Mouse (Mus musculus): ENCODE data around the gene Olfr1113. TPM values are rescaled to one million over a fixed set of nuclear protein-coding genes. Genes with fewer than 3 reads are reported as not detected.
"Not testable (repeated sequence)": the region's sequence is repeated elsewhere in the genome, so short reads cannot be mapped to it uniquely, and the experiment has no call there.

The Olfr1113 gene
- total RNA-seq (2021) = not detected
- long read RNA-seq, experiment 1 = 0 reads
- long read RNA-seq, experiment 2 = 0 reads

DNA sequence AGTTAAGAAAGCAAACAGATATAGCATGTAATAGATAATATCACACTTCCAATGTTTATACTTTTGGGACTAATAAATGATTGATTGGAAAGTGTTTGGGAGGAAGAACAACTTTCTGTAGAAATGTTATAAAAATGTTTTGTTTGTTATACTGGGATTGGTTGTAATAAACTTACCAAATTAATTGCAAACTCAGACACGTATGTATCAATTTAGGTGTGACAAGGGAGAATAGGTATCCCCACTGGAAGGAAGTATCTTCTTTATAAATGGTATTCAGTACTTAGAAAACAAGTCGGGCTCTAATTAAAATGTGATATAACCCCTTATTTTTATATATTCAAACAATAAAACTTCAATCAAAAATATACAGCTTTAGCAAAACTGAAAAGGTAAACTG, at the start of gene Olfr1113:
Olfr1113 (plus strand) TSS at position 301 of the 400 bp plus-strand sequence.
- DNase-seq (ENCODE audit: low spot score in 2 of 2) = no peak

DNA sequence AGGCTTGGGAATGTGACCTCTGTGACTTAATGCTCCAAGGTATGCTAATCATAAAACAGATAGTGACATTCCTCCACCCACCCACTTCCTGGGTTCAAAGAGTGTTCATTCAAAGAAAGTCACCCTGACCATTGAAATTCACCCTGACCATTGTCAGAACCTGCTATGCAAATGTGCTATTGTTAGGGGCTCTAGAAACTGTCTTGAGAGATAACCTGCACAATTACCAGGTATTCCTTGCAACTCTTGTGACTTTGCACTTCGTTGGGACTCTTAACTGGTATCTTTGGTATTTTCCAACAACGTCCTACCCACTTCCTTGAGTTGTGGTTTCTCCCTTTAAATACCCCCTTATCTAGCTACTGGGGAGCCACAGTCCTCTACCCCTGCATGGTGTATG, 41.0 kb upstream of the Olfr1113 start:
- not testable (repeated sequence) for DNase-seq (ENCODE audit: low spot score in 2 of 2)

DNA sequence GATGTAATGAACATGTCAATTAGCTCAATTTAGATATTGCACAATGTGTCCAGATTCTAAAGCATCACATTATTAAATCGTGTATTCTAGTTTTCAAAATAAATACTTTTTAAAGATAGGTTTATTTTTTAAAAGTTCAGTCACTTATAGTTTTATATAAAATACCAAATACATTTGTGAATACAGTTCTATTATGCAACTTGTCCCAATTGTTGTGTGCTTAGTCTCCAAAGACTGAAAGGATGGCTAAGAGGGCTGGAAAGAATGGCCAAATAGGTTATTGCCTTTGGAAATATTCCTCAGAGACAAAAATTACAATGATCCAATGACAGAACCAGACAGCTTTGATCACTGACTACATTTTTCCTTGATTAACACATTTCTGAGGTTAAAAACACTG, 21.3 kb upstream of the Olfr1113 start, which contains the start of gene Olfr1112:
Olfr1112 (plus strand) TSS at position 301 of the 400 bp plus-strand sequence.
- DNase-seq (ENCODE audit: low spot score in 2 of 2) = no peak

DNA sequence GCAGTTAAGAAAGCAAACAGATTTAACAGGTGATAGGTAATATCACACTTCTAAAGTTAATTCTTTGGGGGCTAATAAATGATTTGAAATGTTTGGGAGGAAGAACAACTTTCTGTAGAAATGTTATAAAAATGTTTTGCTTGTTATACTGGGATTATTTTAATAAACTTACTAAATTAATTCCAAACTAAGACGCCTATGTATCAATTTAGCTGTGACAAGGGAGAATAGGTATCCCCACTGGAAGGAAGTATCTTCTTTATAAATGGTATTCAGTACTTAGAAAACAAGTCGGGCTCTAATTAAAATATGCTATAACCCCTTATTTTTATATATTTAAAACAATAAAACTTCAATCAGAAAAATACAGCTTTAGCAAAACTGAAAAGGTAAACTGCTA, 38.9 kb downstream of the Olfr1113 start, which contains the start of gene Olfr1115:
Olfr1115 (plus strand) TSS at position 301 of the 400 bp plus-strand sequence.
- DNase-seq (ENCODE audit: low spot score in 2 of 2) = no peak

Small RNA genes lying within 50 kb of the gene (microRNA-seq; reads per million reads assigned to microRNA genes)
- not detected for gene Gm27438

Other genes with a start within 250 kb of the Olfr1113 start
- gene Olfr1099, start 248.3 kb upstream of the Olfr1113 start, total RNA-seq (2021) = not detected
- not detected for gene Olfr1100, start 229.0 kb upstream of the Olfr1113 start, total RNA-seq (2021)
- not detected for gene Olfr1101, start 217.7 kb upstream of the Olfr1113 start, total RNA-seq (2021)
- not detected for gene Olfr1102, start 210.6 kb upstream of the Olfr1113 start, total RNA-seq (2021)
- not detected for gene Olfr1104, start 181.9 kb upstream of the Olfr1113 start, total RNA-seq (2021)
- not detected for gene Olfr1105, start 172.4 kb upstream of the Olfr1113 start, total RNA-seq (2021)
- gene Olfr1106, start 156.7 kb upstream of the Olfr1113 start, total RNA-seq (2021) = not detected
- not detected for gene Olfr1107, start 133.2 kb upstream of the Olfr1113 start, total RNA-seq (2021)
- gene Olfr1109, start 113.0 kb upstream of the Olfr1113 start, total RNA-seq (2021) = not detected
- not detected for gene Olfr259, start 94.4 kb upstream of the Olfr1113 start, total RNA-seq (2021)
- gene Olfr1110, start 68.7 kb upstream of the Olfr1113 start, total RNA-seq (2021) = not detected
- gene Olfr1111, start 56.3 kb upstream of the Olfr1113 start, total RNA-seq (2021) = not detected
- gene Olfr1112, start 21.2 kb upstream of the Olfr1113 start, total RNA-seq (2021) = not detected
- not detected for gene Olfr1115, start 39.0 kb downstream of the Olfr1113 start, total RNA-seq (2021)
- not detected for gene Olfr1116, start 58.6 kb downstream of the Olfr1113 start, total RNA-seq (2021)
- not detected for gene Olfr1118, start 98.6 kb downstream of the Olfr1113 start, total RNA-seq (2021)
- gene Olfr1120, start 145.8 kb downstream of the Olfr1113 start, total RNA-seq (2021) = not detected
- gene Olfr1121, start 160.9 kb downstream of the Olfr1113 start, total RNA-seq (2021) = not detected
- under 1 TPM in 1 of 2 experiments, not detected in 1; 0.06 TPM for gene Olfr1122, start 176.9 kb downstream of the Olfr1113 start, total RNA-seq (2021)
- gene Olfr1123, start 207.7 kb downstream of the Olfr1113 start, total RNA-seq (2021) = not detected
- gene Olfr1124, start 221.3 kb downstream of the Olfr1113 start, total RNA-seq (2021) = not detected
- gene Olfr1126, start 245.0 kb downstream of the Olfr1113 start, total RNA-seq (2021) = not detected

Measured in adrenal gland, postnatal 4 days (tissue).